Mouse (Mus musculus) inflammation-experienced regulatory T-cells, adult 6 months (primary cell): ENCODE measurements around the gene Tm9sf2. TPM values are rescaled to one million over a fixed set of nuclear protein-coding genes. Genes with fewer than 3 reads are reported as not detected.

Experiments used
- ATAC-seq: one replicate; pipeline ENCODE4 v1.8.0; 2017
- polyA plus RNA-seq, 3 experiments: library from polyadenylated mRNA; unstranded; fragments of 100-300 nt; shearing (Covaris generic); gene quantifications; one replicate each; pipeline ENCODE4 v1.2.1; 2017

Gene Tm9sf2
- polyA plus RNA-seq, 3 experiments from 2014 or later: 59.0 to 98.1 (median 74.1) TPM

DNA sequence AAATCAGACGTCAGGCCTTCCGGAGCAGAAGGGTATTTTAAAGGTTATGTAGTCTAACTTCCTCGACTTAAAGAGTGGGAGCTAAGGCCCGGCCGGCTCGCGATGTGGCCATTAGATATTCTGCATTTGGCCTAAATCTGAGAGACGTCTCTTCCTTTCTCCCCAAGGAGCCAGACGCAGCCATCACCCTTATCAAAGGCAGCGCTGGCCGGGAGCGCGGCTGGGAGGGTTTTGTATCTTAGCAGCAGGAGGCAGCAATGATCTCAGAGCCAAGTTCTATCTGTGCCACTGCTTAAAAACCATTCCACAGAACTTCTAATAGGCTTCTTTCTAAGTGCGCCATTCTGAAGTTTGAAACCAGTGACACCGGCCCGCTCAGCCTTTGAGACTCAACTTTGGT, 72.4 kb downstream of the Tm9sf2 start:
- no peak for ATAC-seq

DNA sequence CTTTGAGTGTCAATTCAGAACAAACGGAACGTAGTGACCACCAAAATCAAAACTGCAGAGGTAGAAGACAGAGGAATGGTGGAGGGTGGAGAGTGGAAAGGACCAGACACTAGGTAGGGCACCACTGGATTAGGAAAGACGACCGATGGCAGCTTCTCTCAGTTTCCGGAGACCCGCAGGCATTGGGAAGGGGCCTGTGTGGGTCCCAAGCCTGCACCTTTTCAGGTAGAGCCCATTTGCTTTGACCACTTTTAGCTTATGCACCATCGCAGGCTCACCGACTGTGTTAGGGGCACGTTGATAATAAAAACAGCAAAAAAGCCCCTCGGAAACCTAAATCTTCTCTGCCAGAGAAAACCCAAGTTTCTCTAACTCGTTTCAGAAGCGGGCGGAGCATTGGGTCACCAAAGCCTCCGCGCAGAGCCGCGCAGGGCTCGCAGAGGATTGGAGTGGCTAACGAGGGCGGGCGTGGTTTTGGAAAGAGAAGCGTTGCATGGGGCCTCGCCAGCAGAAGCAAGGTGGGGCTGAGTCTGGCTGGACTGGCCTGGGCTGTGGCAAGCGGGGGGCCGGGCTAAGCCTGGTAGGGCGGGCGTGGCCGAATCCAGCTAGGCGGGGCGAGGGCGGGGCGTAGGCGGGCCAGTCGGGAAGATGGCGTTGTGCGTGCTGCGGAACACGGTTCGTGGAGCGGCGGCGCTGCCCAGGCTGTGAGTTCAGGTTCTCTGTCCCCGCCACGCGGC, 74.4 kb downstream of the Tm9sf2 start, which contains the start of gene Clybl:
TSS of gene Clybl (plus strand) at position 627 of the 737 bp plus-strand sequence.
- ATAC-seq: peak; percentile 95

DNA sequence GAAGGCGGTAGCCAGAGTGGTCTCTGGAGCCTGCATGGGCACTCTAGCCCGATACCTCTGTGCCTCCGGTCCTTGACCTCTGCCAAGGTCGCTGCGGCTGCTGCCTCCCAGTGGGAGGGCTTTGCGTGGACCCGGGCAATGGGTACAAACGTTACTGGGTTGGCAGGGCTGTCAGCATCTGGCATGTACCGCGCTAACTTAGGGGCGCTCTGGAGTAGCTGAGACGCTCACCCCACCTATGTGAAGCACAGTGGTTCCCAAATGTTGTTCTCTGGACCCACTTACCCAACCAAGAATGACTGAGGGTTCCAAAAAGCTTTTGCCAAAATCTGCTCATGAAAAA, 74.9 kb downstream of the Tm9sf2 start:
- peak; percentile 78 for ATAC-seq

DNA sequence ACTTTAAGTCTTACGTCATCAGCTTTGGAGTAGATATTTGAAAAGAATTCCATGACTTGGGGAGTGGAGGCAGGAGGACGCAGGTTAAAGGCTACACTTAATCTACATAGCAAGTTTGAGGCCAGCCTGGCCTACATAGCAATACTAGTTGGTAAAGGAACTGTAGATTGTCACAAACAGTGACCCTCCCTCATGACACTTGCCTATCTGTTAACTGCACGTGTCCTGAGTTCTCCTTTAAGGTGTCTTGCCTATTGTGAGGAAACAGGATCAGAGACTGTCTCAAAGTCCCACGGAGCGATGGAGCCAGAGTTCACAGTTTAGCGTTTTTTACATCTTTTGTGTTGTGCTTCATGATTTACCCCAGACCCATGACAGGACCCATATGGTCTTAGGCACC, 75.4 kb downstream of the Tm9sf2 start:
- ATAC-seq: no peak

DNA sequence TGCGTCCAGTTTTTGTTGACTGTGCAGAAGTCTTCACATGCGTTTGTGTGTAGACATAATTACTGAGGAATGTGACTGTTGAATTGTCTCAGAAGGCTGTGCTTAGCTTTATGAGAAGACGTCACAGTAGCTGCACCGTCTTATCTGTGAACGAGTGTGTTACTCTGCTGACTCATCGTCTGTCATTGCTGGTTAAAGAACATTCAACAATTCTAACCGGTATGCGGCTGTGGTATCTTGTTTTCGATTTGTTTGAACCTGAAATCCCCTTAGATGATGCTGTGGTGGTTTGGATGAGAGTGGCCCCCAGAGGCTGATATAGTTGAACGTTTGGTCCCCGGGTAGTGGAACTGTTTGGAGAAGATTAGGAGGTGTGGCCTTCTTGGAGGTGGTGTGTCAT, 77.1 kb downstream of the Tm9sf2 start:
- ATAC-seq: no peak

DNA sequence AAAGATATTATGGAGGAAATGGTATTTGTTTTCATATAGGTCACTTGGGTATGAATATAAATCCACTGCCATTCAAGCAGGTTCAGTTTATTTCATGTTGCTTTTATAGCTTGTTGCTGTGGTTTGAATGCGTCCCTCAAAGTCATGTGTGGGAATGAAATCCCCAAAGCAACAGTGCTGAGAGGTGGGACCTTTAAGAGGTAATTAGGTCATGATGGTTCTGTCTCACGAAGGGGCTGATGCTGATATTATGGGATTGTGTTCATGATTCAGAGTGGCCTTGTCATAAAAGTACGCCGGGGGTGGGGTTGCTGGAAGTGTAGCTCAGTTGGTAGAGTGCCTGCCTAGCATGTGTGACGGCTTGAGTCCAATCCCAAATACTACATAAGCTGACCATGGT, 81.4 kb downstream of the Tm9sf2 start:
- no peak for ATAC-seq

DNA sequence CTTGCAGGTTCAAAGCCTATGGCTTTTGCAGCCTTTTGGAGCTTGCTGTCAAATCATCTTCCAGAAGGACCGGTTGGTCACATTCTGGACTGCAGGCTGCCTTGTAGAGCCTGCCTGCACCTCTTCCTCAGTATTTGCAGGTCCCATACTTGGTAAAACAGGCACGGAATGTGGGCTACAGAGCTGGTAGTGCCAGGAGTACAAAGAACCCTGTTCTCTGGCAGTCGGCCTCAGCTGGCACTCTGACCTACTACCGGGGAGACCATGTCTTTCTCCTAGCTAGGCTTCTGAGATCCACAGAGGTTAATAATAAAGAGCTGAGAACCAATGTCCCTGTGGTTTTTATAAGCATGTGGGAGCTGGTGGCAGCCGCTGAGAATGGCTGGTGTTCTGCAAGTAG, 83.1 kb downstream of the Tm9sf2 start:
- no peak for ATAC-seq

DNA sequence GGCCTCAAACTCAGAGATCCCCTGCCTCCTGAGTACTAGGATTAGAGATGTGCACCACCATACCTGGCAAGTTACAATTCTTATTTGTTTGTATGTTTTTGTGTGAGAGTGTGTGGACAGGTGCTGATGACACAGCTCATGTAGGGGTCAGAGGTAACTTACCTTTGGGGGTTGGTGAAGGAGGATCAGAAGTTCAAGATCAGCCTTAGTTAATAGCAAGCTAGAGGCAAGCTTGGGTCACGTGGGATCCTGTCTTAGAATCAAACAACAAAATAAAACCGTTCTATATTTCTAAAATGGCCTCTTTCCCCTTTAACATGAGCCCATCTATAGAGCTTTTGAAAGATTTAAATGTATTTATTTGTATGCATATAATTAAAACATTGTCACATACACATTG, 83.7 kb downstream of the Tm9sf2 start:
- ATAC-seq: no peak

DNA sequence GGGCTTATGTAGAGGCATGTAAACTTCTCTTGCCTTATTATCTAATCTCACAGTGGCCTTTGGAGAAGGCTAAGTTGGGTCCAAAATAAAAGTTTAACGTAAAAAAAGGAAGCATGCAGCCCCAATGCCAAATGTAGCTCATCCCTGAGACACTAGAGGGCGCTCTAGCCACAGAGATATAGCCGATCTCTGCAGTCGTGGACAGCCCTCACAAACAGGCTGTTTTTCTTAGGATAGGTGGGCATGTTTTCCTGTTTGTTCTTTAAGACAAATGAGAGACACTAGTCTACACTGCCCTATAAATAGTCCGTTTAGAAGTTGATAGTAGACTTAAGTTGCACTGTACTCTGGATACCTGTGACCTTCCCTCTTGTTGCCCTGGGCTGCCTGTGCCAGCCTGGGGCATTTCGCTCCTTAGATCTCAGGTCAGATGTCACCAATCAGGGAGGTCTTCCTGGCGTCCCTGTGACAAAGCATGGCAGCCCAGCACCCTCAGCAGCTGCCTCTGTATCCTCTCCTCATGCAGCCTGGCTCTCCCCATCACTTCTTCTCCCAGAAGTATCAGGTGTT, 84.2 kb downstream of the Tm9sf2 start:
- peak; percentile 78 for ATAC-seq

DNA sequence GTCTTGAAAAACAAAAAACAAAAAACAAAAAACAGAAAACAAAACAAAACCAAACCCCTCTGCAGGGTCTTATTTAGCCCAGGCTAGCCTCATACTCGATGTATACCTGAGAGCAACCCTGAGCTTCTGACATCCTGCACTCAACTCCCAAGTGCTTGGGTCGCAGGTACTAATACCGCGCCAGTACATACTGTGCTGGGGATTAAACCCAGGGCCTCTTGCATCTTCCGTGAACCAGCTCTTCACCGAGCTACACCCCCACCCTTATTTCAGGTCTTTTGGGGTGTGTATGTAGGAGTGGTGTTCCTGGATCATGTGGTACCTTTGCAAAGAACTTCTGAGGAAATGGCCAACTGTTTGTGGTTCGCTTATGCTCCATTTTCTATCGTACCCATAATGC, 87.8 kb downstream of the Tm9sf2 start:
- no peak for ATAC-seq

DNA sequence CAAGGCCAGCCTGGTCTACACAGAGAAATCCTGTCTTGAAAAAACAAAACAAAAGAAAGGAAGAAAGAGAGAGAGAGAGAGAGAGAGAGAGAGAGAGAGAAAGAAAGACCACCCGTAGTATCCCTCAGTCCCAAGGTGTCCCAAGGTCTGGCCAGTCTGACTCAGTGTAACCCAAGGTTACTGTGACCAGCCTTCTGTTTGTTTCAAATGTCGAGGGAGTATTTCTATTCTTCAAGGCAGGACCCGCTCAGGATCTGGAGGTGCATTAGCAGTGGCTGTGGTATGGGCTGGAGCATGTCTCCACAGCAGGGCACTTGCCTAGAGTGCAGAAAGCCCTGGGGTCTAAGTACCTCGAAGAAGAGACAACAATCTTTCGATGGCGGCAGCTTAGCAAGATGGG, 90.0 kb downstream of the Tm9sf2 start:
- no peak for ATAC-seq

DNA sequence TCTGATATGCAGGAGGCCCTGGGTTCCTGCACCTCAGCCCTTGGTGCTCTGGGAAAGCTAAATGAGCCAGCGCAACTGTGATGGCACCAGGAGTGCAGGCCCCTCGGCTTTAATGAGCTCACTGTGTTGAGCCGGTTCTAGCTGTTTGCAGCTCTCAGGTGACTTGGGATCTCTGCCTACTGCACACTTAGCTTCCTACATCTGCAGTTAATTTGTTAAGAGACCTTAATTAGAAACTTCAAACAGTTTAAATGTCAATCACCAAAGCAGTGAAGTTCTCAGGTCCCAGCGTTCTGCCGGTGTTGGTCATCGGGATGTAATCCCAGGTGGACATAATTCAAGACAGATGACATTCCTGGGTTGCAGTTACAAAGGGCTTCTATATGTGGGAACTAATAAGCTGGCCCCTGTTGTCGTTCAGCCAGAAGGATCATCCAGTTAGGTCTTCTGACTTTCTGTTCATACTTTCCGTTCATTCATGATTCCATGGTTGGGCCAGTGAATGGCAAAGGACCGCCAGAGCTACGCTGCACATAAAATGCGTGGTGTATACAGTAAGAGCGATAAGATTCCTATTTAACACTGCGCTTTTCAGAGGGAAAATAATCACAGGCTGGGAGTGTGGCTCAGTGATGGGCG, 93.5 kb downstream of the Tm9sf2 start:
- ATAC-seq: no peak

DNA sequence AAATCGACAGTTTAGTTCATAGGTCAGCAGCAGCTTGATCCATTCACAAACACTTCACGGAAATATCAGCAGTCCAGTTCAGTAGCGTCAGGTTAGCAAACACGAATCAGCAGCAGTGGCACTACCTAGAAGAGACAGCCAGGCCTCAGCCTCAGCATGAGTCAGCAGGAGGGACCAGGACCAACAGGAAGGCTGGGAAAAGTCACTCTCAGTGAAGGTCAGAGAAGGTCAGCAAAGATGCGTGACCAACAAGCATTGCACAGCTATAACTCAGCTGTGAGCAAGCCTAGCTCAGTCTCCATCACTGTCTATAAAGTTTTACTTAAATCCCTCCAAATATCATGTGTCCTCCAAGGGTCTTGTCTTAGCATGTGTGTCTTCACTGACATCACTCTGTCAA, 102.3 kb downstream of the Tm9sf2 start:
- no peak for ATAC-seq

Other genes starting within 250 kb of the Tm9sf2 start
- gene Ubac2, start 228.4 kb upstream of the Tm9sf2 start, polyA plus RNA-seq: 10 to 100 TPM; 47.9 to 88.3 (median 78.9) TPM
- gene Gpr18, start 191.3 kb upstream of the Tm9sf2 start, polyA plus RNA-seq: 10 to 100 TPM; 51.6 to 79.6 (median 77.9) TPM
- 100 to 1,000 TPM; 108 to 142 (median 140) TPM for gene Gpr183, start 141.8 kb upstream of the Tm9sf2 start, polyA plus RNA-seq
- not detected for gene Timm8a2, start 72.4 kb upstream of the Tm9sf2 start, polyA plus RNA-seq
- 10 to 100 TPM in 2 of 3 experiments, 1 to 10 TPM in 1; 8.4 to 10.6 (median 10.4) TPM for gene Clybl, start 74.7 kb downstream of the Tm9sf2 start, polyA plus RNA-seq